Mouse (Mus musculus) lung, embryonic 15.5 days (tissue): ENCODE data around the gene Chga. TPM values are rescaled to one million over a fixed set of nuclear protein-coding genes. Genes with fewer than 3 reads are reported as not detected.

Experiments used
- ATAC-seq: fragments of 200-750 bp; cut with Nextera tagmentation; 2 replicates; pipeline ENCODE4 v1.8.0; 2017; ENCODE audit warnings: moderate number of reproducible peaks, borderline replicate concordance; ENCODE audit not compliant: low FRiP score, low TSS enrichment; ENCODE audit errors: extremely low read depth
- H3K27ac ChIP-seq: fragments of 300-500 bp; sonication (generic); 2 replicates; pipeline ENCODE4 v1.5.1; 2015; ENCODE audit warnings: moderate library complexity, mild to moderate bottlenecking, inconsistent platforms
- H3K27me3 ChIP-seq: fragments of 300-500 bp; sonication (generic); 2 replicates; pipeline ENCODE4 v1.6.1; 2015; ENCODE audit warnings: inconsistent platforms
- H3K36me3 ChIP-seq: fragments of 300-500 bp; sonication (generic); 2 replicates; pipeline ENCODE4 v1.6.1; 2015; ENCODE audit warnings: inconsistent platforms
- H3K4me1 ChIP-seq: fragments of 300-500 bp; sonication (generic); 2 replicates; pipeline ENCODE4 v1.6.1; 2015; ENCODE audit warnings: inconsistent platforms
- H3K4me2 ChIP-seq: fragments of 300-500 bp; sonication (generic); 2 replicates; pipeline ENCODE4 v1.6.1; 2015; ENCODE audit warnings: inconsistent platforms, mild to moderate bottlenecking, moderate library complexity
- H3K4me3 ChIP-seq: fragments of 300-500 bp; sonication (generic); 2 replicates; pipeline ENCODE4 v1.5.1; 2015; ENCODE audit warnings: mild to moderate bottlenecking, inconsistent platforms
- H3K9ac ChIP-seq: fragments of 300-500 bp; sonication (generic); 2 replicates; pipeline ENCODE4 v1.6.1; 2015; ENCODE audit warnings: inconsistent platforms
- H3K9me3 ChIP-seq: fragments of 300-500 bp; sonication (generic); 2 replicates; pipeline ENCODE4 v1.6.1; 2016; ENCODE audit warnings: inconsistent platforms
- WGBS: fragments of 180-500 bp; shearing (Covaris S2); methylation state at CpG from one replicate; pipeline ENCODE4 v1.1.7; 2015; 5-methylcytosine and 5-hydroxymethylcytosine counted together
- polyA plus RNA-seq: library from polyadenylated mRNA; unstranded; fragments of >200 nt; fragmentation: Nextera tagmentation; extraction: Ambion mirVana; gene quantifications from 2 replicates; pipeline ENCODE4 v1.2.1, GENCODE M21; 2015

The Chga gene
- polyA plus RNA-seq, 1 experiment from 2014 or later = 2.5 TPM

GRCm38 (mm10) chr12:102605607-102606006 is 50.8 kb downstream of the Chga start:
- Histone ChIP-seq H3K36me3 (no peaks in the 10 kb centered on the region), H3K4me3 (no peak overlapping the region), H3K4me1 (no peaks in the 10 kb centered on the region), H3K9ac (no peak overlapping the region), H3K4me2 (no peak overlapping the region), H3K27ac (no peak overlapping the region), H3K9me3 (no peaks in the 10 kb centered on the region), H3K27me3 (no peaks in the 10 kb centered on the region)
- ATAC-seq = no peak
- WGBS = 88% methylated on average over 6 of the region's 6 CpGs

DNA sequence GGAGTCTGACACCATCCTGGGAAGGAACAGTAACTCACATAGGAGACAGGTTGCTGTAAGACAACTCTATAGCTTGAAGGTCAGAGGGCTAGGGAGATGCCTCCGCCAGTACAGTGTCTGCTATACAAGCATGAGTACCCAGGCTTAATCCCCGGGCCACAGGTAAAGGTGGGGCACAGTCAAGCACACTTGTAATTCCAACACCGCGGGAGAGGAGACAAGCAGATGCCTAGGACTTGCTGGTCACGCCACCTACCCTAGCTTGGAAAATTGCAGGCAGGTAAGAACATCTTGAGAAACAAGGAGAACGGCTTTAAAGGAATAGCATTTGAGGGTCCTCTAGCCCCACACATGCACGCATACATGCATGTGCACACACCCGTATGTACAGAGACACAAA is 52.3 kb downstream of the Chga start:
- no peak for ATAC-seq
- WGBS = 74% methylated on average over 8 of the region's 8 CpGs
- Histone ChIP-seq H3K4me2 (no peak overlapping the region), H3K9me3 (no peaks in the 10 kb centered on the region), H3K36me3 (no peaks in the 10 kb centered on the region), H3K4me1 (no peaks in the 10 kb centered on the region), H3K4me3 (no peak overlapping the region), H3K9ac (no peak overlapping the region), H3K27ac (no peak overlapping the region), H3K27me3 (no peaks in the 10 kb centered on the region)

- no peak overlapping the region for H3K4me2 ChIP-seq
- no peaks in the 10 kb centered on the region for H3K4me1 ChIP-seq
- ATAC-seq = no peak
- 81% methylated on average over 11 of the region's 11 CpGs for WGBS
- H3K27me3 ChIP-seq = no peaks in the 10 kb centered on the region
- no peaks in the 10 kb centered on the region for H3K9me3 ChIP-seq
- H3K4me3 ChIP-seq = no peak overlapping the region
- H3K27ac ChIP-seq = no peak overlapping the region
- H3K9ac ChIP-seq = no peak overlapping the region
- no peaks in the 10 kb centered on the region for H3K36me3 ChIP-seq
Observed at GRCm38 (mm10) chr12:102607808-102608517, 53.2 kb downstream of the Chga start.

- WGBS = 88% methylated on average over 8 of the region's 8 CpGs
- H3K27ac ChIP-seq = no peak overlapping the region
- no peaks in the 10 kb centered on the region for H3K9me3 ChIP-seq
- no peak for ATAC-seq
- H3K4me1 ChIP-seq = no peaks in the 10 kb centered on the region
- no peaks in the 10 kb centered on the region for H3K27me3 ChIP-seq
- H3K9ac ChIP-seq = no peak overlapping the region
- no peak overlapping the region for H3K4me2 ChIP-seq
- no peak overlapping the region for H3K4me3 ChIP-seq
- H3K36me3 ChIP-seq = no peaks in the 10 kb centered on the region
Observed at GRCm38 (mm10) chr12:102610927-102611326, 56.2 kb downstream of the Chga start.

- Histone ChIP-seq H3K36me3 (no peaks in the 10 kb centered on the region), H3K4me3 (no peak overlapping the region), H3K27me3 (no peaks in the 10 kb centered on the region), H3K4me2 (no peak overlapping the region), H3K4me1 (no peaks in the 10 kb centered on the region), H3K27ac (no peak overlapping the region), H3K9me3 (no peaks in the 10 kb centered on the region), H3K9ac (no peak overlapping the region)
- 100% methylated on average over 1 of the region's 1 CpGs for WGBS
- ATAC-seq = no peak
Observed at GRCm38 (mm10) chr12:102612431-102612830, 57.7 kb downstream of the Chga start.

DNA sequence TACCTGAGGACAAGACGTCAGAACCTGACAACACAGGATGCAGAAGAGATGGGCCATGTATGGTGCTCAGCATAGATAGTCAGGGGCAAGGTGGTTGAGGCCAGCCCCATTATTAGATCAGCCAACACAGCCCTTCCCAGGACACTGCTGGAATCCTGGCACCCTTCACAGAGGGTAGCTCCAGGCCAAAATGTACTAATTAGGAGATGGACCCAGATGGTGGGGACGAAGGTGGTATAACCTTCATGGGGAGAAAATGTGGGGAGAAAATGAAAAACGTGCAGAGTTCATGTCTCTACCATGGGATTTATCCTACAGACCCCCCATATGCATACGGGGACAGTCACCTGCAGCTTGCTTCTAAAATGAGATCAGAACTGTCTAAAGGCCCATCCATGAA is 58.6 kb downstream of the Chga start:
- no peaks in the 10 kb centered on the region for H3K9me3 ChIP-seq
- H3K4me2 ChIP-seq = no peak overlapping the region
- H3K4me1 ChIP-seq = no peaks in the 10 kb centered on the region
- no peaks in the 10 kb centered on the region for H3K36me3 ChIP-seq
- no peak overlapping the region for H3K9ac ChIP-seq
- no peak for ATAC-seq
- no peaks in the 10 kb centered on the region for H3K27me3 ChIP-seq
- 86% methylated on average over 4 of the region's 4 CpGs for WGBS
- no peak overlapping the region for H3K27ac ChIP-seq
- H3K4me3 ChIP-seq = no peak overlapping the region

Other genes starting within 250 kb of the Chga start
- gene Lgmn, start 115.2 kb upstream of the Chga start, polyA plus RNA-seq = 115 and 127 TPM in 2 replicates
- gene Golga5, start 85.8 kb upstream of the Chga start, polyA plus RNA-seq = 31.3 and 33.6 TPM in 2 replicates
- 8.0 and 9.6 TPM in 2 replicates for gene Itpk1, start 150.0 kb downstream of the Chga start, polyA plus RNA-seq
- gene Moap1, start 188.7 kb downstream of the Chga start, polyA plus RNA-seq = 27.3 and 27.4 TPM in 2 replicates
- 9.5 and 10.1 TPM in 2 replicates for gene Tmem251, start 188.8 kb downstream of the Chga start, polyA plus RNA-seq
- gene Gm28051, start 202.8 kb downstream of the Chga start, polyA plus RNA-seq = not detected in 2 replicates
- 29.5 and 31.3 TPM in 2 replicates for gene Gon7, start 202.8 kb downstream of the Chga start, polyA plus RNA-seq
- 43.1 and 43.3 TPM in 2 replicates for gene Ubr7, start 203.0 kb downstream of the Chga start, polyA plus RNA-seq
- gene Gm20604, start 203.7 kb downstream of the Chga start, polyA plus RNA-seq = 22.7 and 23.8 TPM in 2 replicates